Mouse (Mus musculus) liver, embryonic 11.5 days (tissue): ENCODE data around the gene Sh3bgrl2. TPM values are rescaled to one million over a fixed set of nuclear protein-coding genes. Genes with fewer than 3 reads are reported as not detected.
"Not testable (repeated sequence)": the region's sequence is repeated elsewhere in the genome, so short reads cannot be mapped to it uniquely, and the experiment has no call there.

Source experiments
- ATAC-seq: fragments of 200-750 bp; cut with Nextera tagmentation; replicated peaks from 2 replicates; pipeline ENCODE4 v1.8.0; 2017; ENCODE audit warnings: moderate number of reproducible peaks, mild to moderate bottlenecking, moderate TSS enrichment, moderate library complexity; ENCODE audit not compliant: low FRiP score
- DNase-seq: peaks from one replicate; pipeline ENCODE4 v3.0.0-alpha.2; 2017; ENCODE audit warnings: low spot score
- H3K27ac ChIP-seq: fragments of 300-500 bp; sonication (generic); 2 replicates; pipeline ENCODE4 v1.5.1; 2014; ENCODE audit warnings: mild to moderate bottlenecking, low read depth, low read length, control low read depth
- H3K27me3 ChIP-seq: fragments of 300-500 bp; sonication (generic); replicated peaks from 2 replicates; pipeline ENCODE4 v1.6.1; 2014; ENCODE audit warnings: low read length, mixed read lengths; ENCODE audit not compliant: control insufficient read depth, insufficient read depth
- H3K36me3 ChIP-seq: fragments of 300-500 bp; sonication (generic); 2 replicates; pipeline ENCODE4 v1.6.1; 2014; ENCODE audit warnings: mild to moderate bottlenecking, low read length, moderate library complexity, mixed read lengths; ENCODE audit not compliant: control insufficient read depth, insufficient read depth
- H3K4me1 ChIP-seq: fragments of 300-500 bp; sonication (generic); replicated peaks from 2 replicates; pipeline ENCODE4 v1.6.1; 2014; ENCODE audit warnings: low read length, mixed read lengths; ENCODE audit not compliant: control insufficient read depth, insufficient read depth
- H3K4me2 ChIP-seq: fragments of 300-500 bp; sonication (generic); 2 replicates; pipeline ENCODE4 v1.6.1; 2014; ENCODE audit warnings: mild to moderate bottlenecking, control low read depth, moderate library complexity
- H3K4me3 ChIP-seq: fragments of 300-500 bp; sonication (generic); 2 replicates; pipeline ENCODE4 v1.5.1; 2014; ENCODE audit warnings: low read depth, low read length, control low read depth
- H3K9ac ChIP-seq: fragments of 300-500 bp; sonication (generic); 2 replicates; pipeline ENCODE4 v1.6.1; 2014; ENCODE audit warnings: low read depth, low read length, control low read depth
- H3K9me3 ChIP-seq: fragments of 300-500 bp; sonication (generic); 2 replicates; pipeline ENCODE4 v1.6.1; 2016; ENCODE audit warnings: low read length, inconsistent platforms, mixed read lengths; ENCODE audit not compliant: control insufficient read depth
- WGBS: fragments of 180-500 bp; shearing (Covaris S2); extraction: QIAGEN DNeasy Blood & Tissue Kit; methylation state at CpG from one replicate; pipeline ENCODE4 v1.1.7; 2014; 5-methylcytosine and 5-hydroxymethylcytosine counted together
- polyA plus RNA-seq: library from polyadenylated mRNA; unstranded; fragments of >200 nt; fragmentation: Nextera tagmentation; extraction: Ambion mirVana; gene quantifications from 2 replicates; pipeline ENCODE4 v1.2.1, GENCODE M21; 2014

Gene Sh3bgrl2
- 17.2 and 19.7 TPM in 2 replicates for polyA plus RNA-seq

DNA sequence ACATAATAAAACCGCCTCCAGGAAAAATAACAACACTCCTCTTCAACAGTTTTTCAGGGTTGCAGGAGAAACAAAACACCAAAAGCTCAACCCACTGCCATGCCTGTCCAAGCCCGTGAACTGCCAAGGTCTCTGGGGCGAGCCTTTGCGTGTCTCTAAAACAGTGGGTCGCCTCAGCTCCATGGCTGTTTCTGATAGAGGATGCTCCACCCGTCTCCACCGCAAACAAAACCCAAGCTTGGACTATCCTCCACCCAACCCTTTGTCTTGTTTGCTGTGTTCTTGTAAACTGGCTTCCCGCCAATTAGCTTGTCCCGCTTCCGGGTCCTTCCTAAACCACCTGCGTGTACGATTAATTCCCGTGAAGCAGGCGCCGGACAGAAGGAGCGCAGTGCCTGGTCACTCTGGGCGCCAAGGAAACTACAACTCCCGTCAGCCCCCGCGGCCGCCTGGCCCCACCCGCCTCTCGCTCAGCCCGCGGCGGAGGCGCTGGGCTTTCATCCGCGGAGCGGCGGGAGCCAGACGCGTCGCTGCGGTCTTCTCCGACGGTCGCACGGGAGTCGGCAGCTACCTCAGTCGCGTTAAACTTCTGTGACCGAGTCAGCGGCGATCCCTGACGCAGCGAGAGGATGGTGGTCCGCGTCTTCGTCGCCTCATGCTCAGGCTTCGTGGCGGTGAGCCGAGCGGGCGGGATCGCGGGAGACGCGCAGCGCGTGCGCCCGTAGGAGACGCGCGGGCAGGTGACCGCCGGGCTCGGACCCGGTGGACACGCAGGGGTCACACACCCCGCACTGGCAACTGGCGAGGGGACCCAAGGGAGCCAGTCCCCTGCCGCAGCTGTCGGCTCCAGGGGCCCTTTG is at the start of gene Sh3bgrl2:
Gene Sh3bgrl2 (plus strand): TSS at position 498 of the 860 bp plus-strand sequence.
- Histone ChIP-seq H3K9ac (peak within 1 kb of the TSS; percentile 63), H3K9me3 (no peaks in the 10 kb centered on the region), H3K4me2 (peak within 1 kb of the TSS; percentile 77), H3K4me3 (peak within 1 kb of the TSS; percentile 66), H3K27ac (no peak within 1 kb of the TSS), H3K4me1 (no peaks in the 10 kb centered on the region), H3K36me3 (no peaks in the 10 kb centered on the region), H3K27me3 (0 out of 2 replicates have a peak, but pooled peaks cover 3% of the 10 kb centered on the region)
- ATAC-seq, result peak; percentile 91
- 2% methylated on average over 76 of the region's 76 CpGs for whole genome bisulfite sequencing
- DNase-seq, result peak; percentile 88

- not testable (repeated sequence) for H3K4me3 ChIP-seq, ATAC-seq, DNase-seq, H3K27me3 ChIP-seq, H3K4me2 ChIP-seq, H3K27ac ChIP-seq, H3K9me3 ChIP-seq, H3K36me3 ChIP-seq, H3K9ac ChIP-seq, H3K4me1 ChIP-seq
- WGBS, result 71% methylated on average over 5 of the region's 5 CpGs
These were observed 29.0 kb upstream of the Sh3bgrl2 start for GRCm38 (mm10) chr9:83519081-83519480.

GRCm38 (mm10) chr9:83519510-83520155 is 28.5 kb upstream of the Sh3bgrl2 start:
- H3K4me1 ChIP-seq, result no peaks in the 10 kb centered on the region
- no peak overlapping the region for H3K27ac ChIP-seq
- H3K27me3 ChIP-seq, result no peaks in the 10 kb centered on the region
- WGBS, result 75% methylated on average over 6 of the region's 6 CpGs
- DNase-seq (no peak), ATAC-seq (no peak)
- no peak overlapping the region for H3K4me3 ChIP-seq
- no peaks in the 10 kb centered on the region for H3K9me3 ChIP-seq
- no peak overlapping the region for H3K9ac ChIP-seq
- H3K4me2 ChIP-seq, result no peak overlapping the region
- H3K36me3 ChIP-seq, result no peaks in the 10 kb centered on the region

- no peak for DNase-seq
- Histone ChIP-seq H3K27ac (no peak overlapping the region), H3K27me3 (no peaks in the 10 kb centered on the region), H3K9ac (no peak overlapping the region), H3K36me3 (no peaks in the 10 kb centered on the region), H3K9me3 (no peaks in the 10 kb centered on the region), H3K4me2 (no peak overlapping the region), H3K4me3 (no peak overlapping the region), H3K4me1 (no peaks in the 10 kb centered on the region)
- 66% methylated on average over 7 of the region's 7 CpGs for WGBS
- ATAC-seq, result no peak
These were observed 20.6 kb upstream of the Sh3bgrl2 start for GRCm38 (mm10) chr9:83527341-83528060.

DNA sequence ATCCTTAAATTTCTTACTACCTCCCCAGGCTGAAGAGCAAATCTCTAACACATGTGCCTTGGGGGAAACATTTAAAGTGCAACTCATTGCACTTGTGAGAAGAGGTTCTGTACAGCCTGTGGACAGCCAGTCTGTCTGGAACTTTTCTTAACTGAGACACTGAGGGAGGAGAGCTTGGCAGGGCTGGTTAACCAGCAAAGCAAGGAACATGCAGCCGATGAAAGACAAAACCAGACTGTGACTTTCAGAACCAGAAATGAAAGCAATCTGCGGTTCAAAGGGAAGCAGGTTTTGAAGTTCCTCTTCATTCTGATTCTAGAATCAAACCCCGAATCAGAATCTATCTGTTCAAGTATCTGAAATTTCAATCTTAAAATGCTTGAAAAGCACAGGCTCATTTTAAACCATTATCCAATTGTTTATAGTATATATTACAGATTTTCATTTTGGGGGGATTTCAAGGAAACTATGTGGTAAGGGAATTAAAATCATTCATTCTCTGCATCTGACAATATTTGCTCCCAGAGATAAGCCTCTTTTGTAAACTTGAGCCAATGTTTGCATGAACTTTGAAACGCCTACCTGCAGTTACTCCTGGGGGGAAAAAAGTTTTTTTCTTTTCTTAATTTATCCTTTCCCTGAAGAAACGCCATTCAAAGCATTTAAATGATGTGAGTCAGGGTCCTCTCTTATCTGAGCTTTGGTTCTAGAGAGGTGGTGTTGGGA is 14.9 kb upstream of the Sh3bgrl2 start:
- Histone ChIP-seq H3K9me3 (no peaks in the 10 kb centered on the region), H3K4me2 (no peak overlapping the region), H3K27ac (no peak overlapping the region), H3K4me1 (no peaks in the 10 kb centered on the region; the same call in 1 of the 2 replicates), H3K9ac (no peak overlapping the region), H3K27me3 (no peaks in the 10 kb centered on the region), H3K4me3 (no peak overlapping the region), H3K36me3 (no peaks in the 10 kb centered on the region)
- 59% methylated on average over 5 of the region's 5 CpGs for WGBS
- ATAC-seq (no peak), DNase-seq (no peak)

- Histone ChIP-seq H3K4me2 (no peak overlapping the region), H3K4me3 (no peak overlapping the region), H3K27ac (no peak overlapping the region), H3K36me3 (no peaks in the 10 kb centered on the region), H3K9ac (no peak overlapping the region), H3K27me3 (no peaks in the 10 kb centered on the region), H3K4me1 (no peaks in the 10 kb centered on the region; the same call in 1 of the 2 replicates), H3K9me3 (no peaks in the 10 kb centered on the region)
- ATAC-seq (no peak), DNase-seq (no peak)
- WGBS, result 83% methylated on average over 4 of the region's 4 CpGs
These were observed 11.2 kb upstream of the Sh3bgrl2 start for GRCm38 (mm10) chr9:83536959-83537358.

DNA sequence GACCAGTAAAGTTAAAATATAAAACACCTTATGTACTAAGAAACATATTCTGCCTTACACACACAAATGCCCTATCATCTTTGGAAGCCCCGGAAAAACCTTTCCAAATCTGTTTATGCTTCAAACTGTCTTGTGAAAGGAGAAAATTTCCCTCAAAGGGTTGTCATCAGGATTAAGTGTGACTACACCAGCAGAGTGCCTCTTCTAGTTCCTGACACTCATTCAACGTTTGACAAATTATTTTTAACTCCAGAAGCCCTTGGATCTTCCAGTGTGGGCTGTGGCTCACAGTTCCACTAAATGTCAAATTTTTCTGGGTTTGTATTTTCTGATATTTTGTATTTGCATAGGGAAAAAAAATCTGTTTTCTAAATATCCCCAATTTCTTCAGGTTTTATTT is 10.6 kb upstream of the Sh3bgrl2 start:
- Histone ChIP-seq H3K27me3 (no peaks in the 10 kb centered on the region), H3K4me1 (no peaks in the 10 kb centered on the region; the same call in 1 of the 2 replicates), H3K9me3 (no peaks in the 10 kb centered on the region), H3K36me3 (no peaks in the 10 kb centered on the region), H3K9ac (no peak overlapping the region), H3K4me3 (no peak overlapping the region), H3K27ac (no peak overlapping the region), H3K4me2 (no peak overlapping the region)
- DNase-seq, result no peak
- 44% methylated on average over 2 of the region's 2 CpGs for WGBS
- ATAC-seq, result no peak

DNA sequence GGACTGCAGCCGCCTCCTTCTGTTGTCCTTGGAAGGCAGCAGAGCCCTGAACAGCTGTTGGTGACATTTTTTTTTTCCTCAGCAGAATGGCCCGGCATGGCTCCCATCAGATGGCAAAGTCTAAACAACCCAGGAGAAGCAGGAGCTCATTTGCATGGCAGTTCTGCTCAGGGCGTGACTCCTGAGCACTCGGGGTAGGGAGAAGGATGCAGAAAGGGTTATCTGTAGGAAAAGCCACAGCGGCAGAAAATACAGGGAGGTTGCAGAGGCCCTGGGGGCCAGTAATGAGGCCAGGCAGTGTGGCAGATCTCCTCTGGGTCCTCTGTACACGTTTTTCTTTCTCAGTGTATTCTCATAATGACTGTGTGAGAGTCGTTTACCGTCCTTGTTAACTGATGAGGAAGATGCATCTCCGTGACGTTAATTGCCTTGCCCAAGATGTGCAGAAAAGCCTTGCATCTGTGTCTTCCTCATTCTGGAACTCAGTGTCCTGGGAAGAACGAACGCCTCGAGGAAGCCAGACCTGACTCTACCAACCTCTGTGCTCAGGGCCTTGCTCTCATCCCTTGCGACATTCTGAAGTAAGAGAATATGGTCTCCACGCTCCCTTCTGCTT is 10.1 kb upstream of the Sh3bgrl2 start:
- ATAC-seq (no peak), DNase-seq (no peak)
- no peak overlapping the region for H3K27ac ChIP-seq
- H3K9ac ChIP-seq, result no peak overlapping the region
- H3K36me3 ChIP-seq, result no peaks in the 10 kb centered on the region
- H3K4me1 ChIP-seq, result no peaks in the 10 kb centered on the region; the same call in 1 of the 2 replicates
- 53% methylated on average over 15 of the region's 15 CpGs for WGBS
- H3K27me3 ChIP-seq, result no peaks in the 10 kb centered on the region
- H3K9me3 ChIP-seq, result no peaks in the 10 kb centered on the region
- H3K4me2 ChIP-seq, result no peak overlapping the region
- no peak overlapping the region for H3K4me3 ChIP-seq
